Mouse (Mus musculus) urinary bladder, postnatal 36 days (tissue): ENCODE measurements around the gene Abhd11.

Experiments used
- DNase-seq, 2 experiments: peaks; one replicate each; pipeline ENCODE4 v3.0.0; 2022; ENCODE audit warnings: low spot score in 2 of 2, mixed read lengths in 1 of 2

Gene Abhd11

GRCm38 (mm10) chr5:134986298-134987268, 22.4 kb upstream of the Abhd11 start:
- no peak for DNase-seq

- no peak for DNase-seq
Observed at GRCm38 (mm10) chr5:134989166-134989565, 19.8 kb upstream of the Abhd11 start.

GRCm38 (mm10) chr5:134989741-134990140, 19.2 kb upstream of the Abhd11 start:
- no peak for DNase-seq

GRCm38 (mm10) chr5:134992566-134992965, 16.4 kb upstream of the Abhd11 start:
- DNase-seq = no peak

GRCm38 (mm10) chr5:134998359-134998758, 10.6 kb upstream of the Abhd11 start:
- no peak for DNase-seq

- no peak for DNase-seq
Observed at GRCm38 (mm10) chr5:134999797-135000196, 9.2 kb upstream of the Abhd11 start.

GRCm38 (mm10) chr5:135000751-135001150, 8.2 kb upstream of the Abhd11 start:
- DNase-seq = no peak

- DNase-seq = peak; percentile 28 to 65
Observed at GRCm38 (mm10) chr5:135001309-135001708, 7.6 kb upstream of the Abhd11 start.

GRCm38 (mm10) chr5:135002151-135002550, 6.8 kb upstream of the Abhd11 start:
- DNase-seq = no peak

- DNase-seq = no peak
Observed at GRCm38 (mm10) chr5:135007802-135008571, 965 bp upstream of the Abhd11 start.

- peak; percentile 88 to 92 for DNase-seq
Observed at GRCm38 (mm10) chr5:135009590-135010319, 803 bp downstream of the Abhd11 start.

- DNase-seq = no peak
Observed at GRCm38 (mm10) chr5:135010320-135010709, 1.4 kb downstream of the Abhd11 start.

GRCm38 (mm10) chr5:135010841-135011743, 2.1 kb downstream of the Abhd11 start:
- DNase-seq = no peak

- no peak for DNase-seq
Observed at GRCm38 (mm10) chr5:135011809-135012613, 3.1 kb downstream of the Abhd11 start.

GRCm38 (mm10) chr5:135012671-135013441, 3.9 kb downstream of the Abhd11 start:
- peak; percentile 60 to 73 for DNase-seq

GRCm38 (mm10) chr5:135015497-135015896, 6.5 kb downstream of the Abhd11 start:
- peak; percentile 69 to 82 for DNase-seq

- no peak for DNase-seq
Observed at GRCm38 (mm10) chr5:135016224-135016759, 7.3 kb downstream of the Abhd11 start.

- peak in 1 of 2 experiments; percentile 61 for DNase-seq
Observed at GRCm38 (mm10) chr5:135021814-135022213, 12.9 kb downstream of the Abhd11 start.
